Mouse (Mus musculus): ENCODE measurements around the gene Tmem141. TPM values are rescaled to one million over a fixed set of nuclear protein-coding genes. Genes with fewer than 3 reads are reported as not detected.

The Tmem141 gene
- polyA plus RNA-seq, 1 experiment from 2014 or later = 23.5 TPM

GRCm38 (mm10) chr2:25575432-25576027, 46.3 kb downstream of the Tmem141 start:
- H3K9me3 ChIP-seq = no peaks in the 10 kb centered on the region
- peak overlapping the region; percentile 93 for H3K27ac ChIP-seq
- peaks cover 24% of the 10 kb centered on the region for H3K36me3 ChIP-seq
- peak overlapping the region; percentile 95 for H3K4me2 ChIP-seq
- peaks cover 49% of the 10 kb centered on the region for H3K27me3 ChIP-seq
- no peak for ATAC-seq (ENCODE audit: insufficient number of reproducible peaks, insufficient read depth, low FRiP score, low TSS enrichment, low read depth)
- H3K9ac ChIP-seq = peak overlapping the region; percentile 78
- H3K4me1 ChIP-seq = peaks cover 61% of the 10 kb centered on the region
- 9% methylated on average over 21 of the region's 21 CpGs for WGBS
- peak overlapping the region; percentile 64 for H3K4me3 ChIP-seq

GRCm38 (mm10) chr2:25574579-25575431, 47.0 kb downstream of the Tmem141 start, which contains the start of the genes Mamdc4 and Phpt1:
Gene Mamdc4 (minus strand): TSS chr2:25574845.
Gene Phpt1 (minus strand): TSS chr2:25575224.
- Histone ChIP-seq H3K9me3 (no peaks in the 10 kb centered on the region), H3K4me2 (peak within 1 kb of the TSS; percentile 95), H3K27me3 (peaks cover 42% of the 10 kb centered on the region), H3K9ac (peak within 1 kb of the TSS; percentile 78), H3K4me1 (peaks cover 54% of the 10 kb centered on the region), H3K4me3 (peak within 1 kb of the TSS; percentile 64), H3K27ac (peak within 1 kb of the TSS; percentile 93), H3K36me3 (peaks cover 31% of the 10 kb centered on the region)
- WGBS = under 1% methylated on average over 44 of the region's 45 CpGs
- peak; percentile 97 for ATAC-seq (ENCODE audit: insufficient number of reproducible peaks, insufficient read depth, low FRiP score, low TSS enrichment, low read depth)

GRCm38 (mm10) chr2:25574136-25574535, 47.7 kb downstream of the Tmem141 start:
- 18% methylated on average over 11 of the region's 11 CpGs for WGBS

GRCm38 (mm10) chr2:25573068-25573467, 48.7 kb downstream of the Tmem141 start:
- ATAC-seq (ENCODE audit: insufficient number of reproducible peaks, insufficient read depth, low FRiP score, low TSS enrichment, low read depth) = no peak
- Histone ChIP-seq H3K4me1 (peaks cover 36% of the 10 kb centered on the region), H3K4me3 (peak overlapping the region; percentile 64; the same call in 1 of the 2 replicates), H3K27me3 (peaks cover 25% of the 10 kb centered on the region), H3K9me3 (no peaks in the 10 kb centered on the region), H3K4me2 (peak overlapping the region; percentile 95; the same call in 1 of the 2 replicates), H3K36me3 (peaks cover 48% of the 10 kb centered on the region), H3K27ac (no peak overlapping the region), H3K9ac (0 out of 2 replicates have a peak overlapping the region, but pooled peaks have one; percentile 21)
- 94% methylated on average over 2 of the region's 2 CpGs for WGBS

More at GRCm38 (mm10) chr2:25574136-25574535, 47.7 kb downstream of the Tmem141 start:
- peak overlapping the region; percentile 64 for H3K4me3 ChIP-seq
- no peaks in the 10 kb centered on the region for H3K9me3 ChIP-seq
- no peak for ATAC-seq (ENCODE audit: insufficient number of reproducible peaks, insufficient read depth, low FRiP score, low TSS enrichment, low read depth)
- peak overlapping the region; percentile 93; the same call in 1 of the 2 replicates for H3K27ac ChIP-seq
- peaks cover 35% of the 10 kb centered on the region for H3K27me3 ChIP-seq
- H3K4me1 ChIP-seq = peaks cover 47% of the 10 kb centered on the region
- H3K36me3 ChIP-seq = peaks cover 38% of the 10 kb centered on the region
- H3K9ac ChIP-seq = peak overlapping the region; percentile 78
- peak overlapping the region; percentile 95 for H3K4me2 ChIP-seq

GRCm38 (mm10) chr2:25571221-25571620, 50.6 kb downstream of the Tmem141 start:
- H3K9ac ChIP-seq = no peak overlapping the region
- peaks cover 67% of the 10 kb centered on the region for H3K36me3 ChIP-seq
- H3K27me3 ChIP-seq = peaks cover 6% of the 10 kb centered on the region
- 86% methylated on average over 4 of the region's 4 CpGs for WGBS
- no peaks in the 10 kb centered on the region for H3K9me3 ChIP-seq
- ATAC-seq (ENCODE audit: insufficient number of reproducible peaks, insufficient read depth, low FRiP score, low TSS enrichment, low read depth) = no peak
- H3K4me1 ChIP-seq = peaks cover 24% of the 10 kb centered on the region
- H3K4me2 ChIP-seq = no peak overlapping the region
- H3K4me3 ChIP-seq = no peak overlapping the region
- H3K27ac ChIP-seq = no peak overlapping the region

Other genes with a start within 250 kb of the Tmem141 start
- 38.9 and 47.9 TPM in 2 replicates for gene Sapcd2, start 249.7 kb downstream of the Tmem141 start, polyA plus RNA-seq (2015; fragmentation: Nextera tagmentation; extraction: Ambion mirVana)
- 0.87 and 1.1 TPM in 2 replicates for gene Entpd2, start 226.1 kb downstream of the Tmem141 start, polyA plus RNA-seq (2015; fragmentation: Nextera tagmentation; extraction: Ambion mirVana)
- gene Npdc1, start 222.7 kb downstream of the Tmem141 start, polyA plus RNA-seq (2015; fragmentation: Nextera tagmentation; extraction: Ambion mirVana) = 42.5 and 48.9 TPM in 2 replicates
- 0.12 and 0.17 TPM in 2 replicates for gene Fut7, start 198.7 kb downstream of the Tmem141 start, polyA plus RNA-seq (2015; fragmentation: Nextera tagmentation; extraction: Ambion mirVana)
- 2.9 and 4.0 TPM in 2 replicates for gene Abca2, start 193.3 kb downstream of the Tmem141 start, polyA plus RNA-seq (2015; fragmentation: Nextera tagmentation; extraction: Ambion mirVana)
- 5.0 and 7.2 TPM in 2 replicates for gene Clic3, start 165.2 kb downstream of the Tmem141 start, polyA plus RNA-seq (2015; fragmentation: Nextera tagmentation; extraction: Ambion mirVana)
- gene Paxx, start 160.9 kb downstream of the Tmem141 start, polyA plus RNA-seq (2015; fragmentation: Nextera tagmentation; extraction: Ambion mirVana) = 29.4 and 35.9 TPM in 2 replicates
- 1.3 and 2.8 TPM in 2 replicates for gene Ptgds, start 152.0 kb downstream of the Tmem141 start, polyA plus RNA-seq (2015; fragmentation: Nextera tagmentation; extraction: Ambion mirVana)
- gene Lcn12, start 128.1 kb downstream of the Tmem141 start, polyA plus RNA-seq (2015; fragmentation: Nextera tagmentation; extraction: Ambion mirVana) = not detected in 2 replicates
- 75.1 and 81.1 TPM in 2 replicates for gene Fbxw5, start 121.3 kb downstream of the Tmem141 start, polyA plus RNA-seq (2015; fragmentation: Nextera tagmentation; extraction: Ambion mirVana)
- 5.8 and 6.2 TPM in 2 replicates for gene C8g, start 120.3 kb downstream of the Tmem141 start, polyA plus RNA-seq (2015; fragmentation: Nextera tagmentation; extraction: Ambion mirVana)
- gene Traf2, start 75.1 kb downstream of the Tmem141 start, polyA plus RNA-seq (2015; fragmentation: Nextera tagmentation; extraction: Ambion mirVana) = 31.4 and 35.4 TPM in 2 replicates
- 335 and 341 TPM in 2 replicates for gene Edf1, start 64.2 kb downstream of the Tmem141 start, polyA plus RNA-seq (2015; fragmentation: Nextera tagmentation; extraction: Ambion mirVana)
- gene Mamdc4, start 47.2 kb downstream of the Tmem141 start, polyA plus RNA-seq (2015; fragmentation: Nextera tagmentation; extraction: Ambion mirVana) = 4.3 and 7.2 TPM in 2 replicates
- 169 and 174 TPM in 2 replicates for gene Phpt1, start 46.8 kb downstream of the Tmem141 start, polyA plus RNA-seq (2015; fragmentation: Nextera tagmentation; extraction: Ambion mirVana)
- 0.39 and 0.62 TPM in 2 replicates for gene Ajm1, start 40.2 kb downstream of the Tmem141 start, polyA plus RNA-seq (2015; fragmentation: Nextera tagmentation; extraction: Ambion mirVana)
- gene Rabl6, start 13.5 kb downstream of the Tmem141 start, polyA plus RNA-seq (2015; fragmentation: Nextera tagmentation; extraction: Ambion mirVana) = 80.3 and 81.9 TPM in 2 replicates
- 0.31 and 0.34 TPM in 2 replicates for gene Ccdc183, start 4.3 kb downstream of the Tmem141 start, polyA plus RNA-seq (2015; fragmentation: Nextera tagmentation; extraction: Ambion mirVana)
- 0.59 and 2.1 TPM in 2 replicates for gene Fcna, start 6.0 kb upstream of the Tmem141 start, polyA plus RNA-seq (2015; fragmentation: Nextera tagmentation; extraction: Ambion mirVana)
- gene Lcn8, start 31.1 kb upstream of the Tmem141 start, polyA plus RNA-seq (2015; fragmentation: Nextera tagmentation; extraction: Ambion mirVana) = not detected in 2 replicates
- not detected in 2 replicates for gene Lcn5, start 35.9 kb upstream of the Tmem141 start, polyA plus RNA-seq (2015; fragmentation: Nextera tagmentation; extraction: Ambion mirVana)
- gene Lcn6, start 54.8 kb upstream of the Tmem141 start, polyA plus RNA-seq (2015; fragmentation: Nextera tagmentation; extraction: Ambion mirVana) = not detected in 2 replicates
- gene Lcn10, start 60.7 kb upstream of the Tmem141 start, polyA plus RNA-seq (2015; fragmentation: Nextera tagmentation; extraction: Ambion mirVana) = not detected in 2 replicates
- gene Obp2a, start 78.0 kb upstream of the Tmem141 start, polyA plus RNA-seq (2015; fragmentation: Nextera tagmentation; extraction: Ambion mirVana) = not detected in 2 replicates
- 95.4 and 103 TPM in 2 replicates for gene Bmyc, start 84.7 kb upstream of the Tmem141 start, polyA plus RNA-seq (2015; fragmentation: Nextera tagmentation; extraction: Ambion mirVana)
- not detected in 2 replicates for gene Obp2b, start 115.0 kb upstream of the Tmem141 start, polyA plus RNA-seq (2015; fragmentation: Nextera tagmentation; extraction: Ambion mirVana)
- gene Lcn3, start 143.6 kb upstream of the Tmem141 start, polyA plus RNA-seq (2015; fragmentation: Nextera tagmentation; extraction: Ambion mirVana) = not detected in 2 replicates
- gene Lcn11, start 155.0 kb upstream of the Tmem141 start, polyA plus RNA-seq (2015; fragmentation: Nextera tagmentation; extraction: Ambion mirVana) = not detected in 2 replicates
- not detected in 2 replicates for gene Gm13539, start 160.3 kb upstream of the Tmem141 start, polyA plus RNA-seq (2015; fragmentation: Nextera tagmentation; extraction: Ambion mirVana)
- gene Glt6d1, start 193.8 kb upstream of the Tmem141 start, polyA plus RNA-seq (2015; fragmentation: Nextera tagmentation; extraction: Ambion mirVana) = not detected in 2 replicates
- not detected in 2 replicates for gene Lcn9, start 201.1 kb upstream of the Tmem141 start, polyA plus RNA-seq (2015; fragmentation: Nextera tagmentation; extraction: Ambion mirVana)
- gene Sohlh1, start 225.2 kb upstream of the Tmem141 start, polyA plus RNA-seq (2015; fragmentation: Nextera tagmentation; extraction: Ambion mirVana) = not detected in 2 replicates
- 0.34 and 0.37 TPM in 2 replicates for gene Kcnt1, start 241.7 kb upstream of the Tmem141 start, polyA plus RNA-seq (2015; fragmentation: Nextera tagmentation; extraction: Ambion mirVana)

All from embryonic facial prominence, embryonic 13.5 days (tissue).